Mouse (Mus musculus) megakaryocyte, embryonic 14.5 days (primary cell): ENCODE data around the gene Ttll11.

Experiments used
- FLI1 ChIP-seq: IDR thresholded peaks from 2 replicates; pipeline ENCODE4 v1.6.1; 2012; ENCODE audit warnings: low read length, inconsistent platforms, mixed read lengths
- GATA1 ChIP-seq: IDR thresholded peaks from 3 replicates; pipeline ENCODE4 v1.6.1; 2012; ENCODE audit warnings: mixed read lengths, low read length, inconsistent platforms, borderline replicate concordance

GRCm38 (mm10) chr2:35907578-35907977 lies 72.1 kb downstream of the Ttll11 start:
- no peak for TF ChIP-seq GATA1
- no peak for TF ChIP-seq FLI1
